Mouse (Mus musculus) layer of hippocampus, adult 9-10 months (tissue): ENCODE data around the gene Spata3.

Experiments
- DNase-seq: peaks from one replicate; pipeline ENCODE4 v3.0.0; 2022; ENCODE audit warnings: low spot score

The Spata3 gene

DNA sequence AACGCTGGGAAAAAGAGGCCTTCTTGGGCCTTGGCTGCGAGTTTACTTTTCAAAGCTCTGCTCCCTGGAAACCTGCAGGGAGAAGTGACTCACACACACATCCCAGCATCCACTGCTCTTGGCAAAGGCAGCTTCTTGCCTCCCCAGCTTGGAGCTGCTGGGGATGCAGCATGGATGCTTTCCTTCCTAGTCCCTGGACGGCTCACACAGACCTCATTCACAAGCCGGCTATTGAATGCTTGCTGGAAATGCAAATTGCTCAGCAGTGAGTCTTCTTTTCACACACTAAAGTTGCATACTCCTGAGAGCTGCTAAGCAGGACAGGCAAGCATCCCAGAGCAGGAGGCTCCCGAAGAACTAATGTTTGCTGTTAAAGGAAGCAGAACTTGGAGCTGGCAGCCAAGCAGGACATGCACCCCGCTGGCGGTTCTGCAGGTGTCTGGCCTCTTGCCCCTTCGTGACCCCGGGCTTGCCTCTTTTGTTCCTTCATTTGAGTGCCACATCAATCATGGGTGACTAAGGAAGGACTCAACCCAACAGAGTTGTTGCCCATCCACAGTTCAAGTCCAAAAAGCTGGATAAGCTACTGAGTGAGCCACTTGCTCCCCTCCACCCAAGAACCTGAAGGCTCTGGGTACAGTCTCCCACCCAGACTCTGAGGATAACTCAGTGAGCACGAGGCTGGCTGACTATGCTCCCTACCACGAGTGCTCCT is 15.8 kb downstream of the Spata3 start:
- DNase-seq: no peak

DNA sequence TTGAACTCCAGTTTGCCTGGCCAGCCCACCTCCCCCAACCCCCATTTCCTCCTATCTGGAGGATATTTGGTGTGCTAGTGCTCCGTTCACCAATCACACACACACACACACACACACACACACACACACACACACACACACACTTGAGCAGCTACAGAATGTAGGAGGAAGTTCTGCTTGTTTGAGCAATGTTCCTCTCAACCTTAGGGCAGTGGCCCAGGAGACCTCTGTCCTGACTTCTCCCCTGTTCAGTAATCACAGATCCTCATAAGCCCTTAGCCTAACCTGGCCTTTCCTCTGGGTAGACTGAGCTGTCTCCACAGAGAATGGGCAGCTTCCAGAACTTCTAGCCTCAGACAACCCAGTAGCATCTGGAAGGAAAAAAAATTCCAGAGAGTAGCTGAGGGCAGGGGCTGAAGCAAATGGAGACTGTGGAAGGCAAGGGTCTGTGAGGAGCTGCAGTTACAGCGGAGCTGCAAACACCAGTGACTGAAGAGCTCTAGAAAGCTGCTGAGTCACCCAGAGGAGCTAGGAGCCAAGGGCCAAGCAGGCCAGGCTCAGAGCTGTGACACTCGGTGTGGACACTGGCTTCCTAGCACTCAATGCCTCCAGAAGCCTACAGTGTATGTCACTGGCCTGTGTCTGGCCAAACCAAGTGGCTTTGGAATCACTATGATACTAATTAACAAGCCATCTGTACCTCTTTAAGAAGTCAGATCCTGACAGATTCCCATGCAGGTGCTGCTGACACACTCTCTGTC is 21.8 kb downstream of the Spata3 start:
- no peak for DNase-seq

- no peak for DNase-seq
Observed at GRCm38 (mm10) chr1:86040131-86040530, 23.5 kb downstream of the Spata3 start.

- no peak for DNase-seq
Observed at GRCm38 (mm10) chr1:86040817-86041216, 24.2 kb downstream of the Spata3 start.

DNA sequence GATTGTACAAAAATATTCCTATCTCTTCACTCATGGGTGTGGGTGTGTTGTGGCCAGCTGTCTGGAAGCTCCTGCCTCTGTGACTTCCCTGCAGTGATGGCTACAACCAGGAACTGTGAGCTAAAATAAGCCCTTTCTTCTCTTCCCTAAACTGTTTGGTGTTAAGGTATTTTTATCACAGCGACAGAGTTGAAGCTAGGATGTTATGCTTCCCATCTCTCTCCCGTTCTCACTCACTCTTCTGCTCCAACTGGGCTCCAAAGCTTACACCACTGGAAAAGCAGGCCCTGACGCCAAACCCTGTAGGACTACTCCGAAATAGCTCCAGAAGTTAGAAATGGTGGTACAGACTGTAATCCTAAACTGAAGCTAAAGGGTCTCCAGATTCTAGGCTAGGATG is 28.4 kb downstream of the Spata3 start:
- DNase-seq: no peak

DNA sequence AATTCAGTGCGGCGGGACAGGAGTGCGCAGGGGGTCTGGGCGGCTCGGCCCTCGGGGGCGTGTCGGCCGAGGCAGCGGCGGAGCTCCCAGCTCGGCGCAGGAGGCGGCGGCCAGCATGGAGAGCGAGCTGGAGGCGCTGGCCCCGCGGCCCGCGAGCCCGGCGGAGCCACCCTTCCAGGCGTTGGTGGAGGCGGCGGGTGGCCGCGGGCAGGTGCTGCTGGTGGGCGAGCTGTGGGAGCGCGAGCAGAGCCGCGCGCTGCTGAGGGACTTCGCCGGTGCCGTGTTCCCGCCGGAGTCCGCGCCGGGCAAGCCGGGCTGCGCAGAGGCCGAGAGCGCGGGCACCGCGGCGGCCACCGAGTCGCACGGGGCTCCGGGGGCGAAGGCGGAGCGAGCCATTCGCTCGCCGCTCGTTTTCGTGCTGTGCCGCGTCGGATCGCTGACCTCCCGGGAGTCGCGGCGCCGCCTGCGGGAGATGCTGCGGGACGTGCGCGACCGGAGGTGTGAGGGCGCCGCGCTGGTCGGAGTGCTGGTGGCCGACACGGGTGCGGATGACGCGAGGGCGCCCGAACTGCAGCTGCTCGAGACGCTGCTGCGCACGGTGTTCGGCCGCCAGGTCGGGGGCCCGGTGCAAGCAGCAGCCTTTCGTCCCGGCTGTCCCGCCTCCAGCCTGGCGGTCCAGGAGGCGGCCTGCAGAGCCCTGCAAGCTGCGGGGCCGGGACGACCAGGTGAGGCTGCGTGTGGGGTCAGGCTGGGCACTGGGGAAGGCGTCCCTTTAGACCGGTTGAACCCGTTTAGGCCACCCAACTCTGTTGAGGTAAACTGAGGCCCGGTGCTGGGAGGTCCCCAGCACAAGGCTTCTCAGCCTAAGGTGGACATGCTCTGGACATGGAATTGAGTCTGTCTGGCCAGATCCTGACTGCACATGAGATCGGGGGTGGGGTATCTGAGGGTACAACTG is 29.5 kb downstream of the Spata3 start, which contains the start of gene 2810459M11Rik:
2810459M11Rik (plus strand) TSS at position 16 of the 958 bp plus-strand sequence.
- DNase-seq: no peak

DNA sequence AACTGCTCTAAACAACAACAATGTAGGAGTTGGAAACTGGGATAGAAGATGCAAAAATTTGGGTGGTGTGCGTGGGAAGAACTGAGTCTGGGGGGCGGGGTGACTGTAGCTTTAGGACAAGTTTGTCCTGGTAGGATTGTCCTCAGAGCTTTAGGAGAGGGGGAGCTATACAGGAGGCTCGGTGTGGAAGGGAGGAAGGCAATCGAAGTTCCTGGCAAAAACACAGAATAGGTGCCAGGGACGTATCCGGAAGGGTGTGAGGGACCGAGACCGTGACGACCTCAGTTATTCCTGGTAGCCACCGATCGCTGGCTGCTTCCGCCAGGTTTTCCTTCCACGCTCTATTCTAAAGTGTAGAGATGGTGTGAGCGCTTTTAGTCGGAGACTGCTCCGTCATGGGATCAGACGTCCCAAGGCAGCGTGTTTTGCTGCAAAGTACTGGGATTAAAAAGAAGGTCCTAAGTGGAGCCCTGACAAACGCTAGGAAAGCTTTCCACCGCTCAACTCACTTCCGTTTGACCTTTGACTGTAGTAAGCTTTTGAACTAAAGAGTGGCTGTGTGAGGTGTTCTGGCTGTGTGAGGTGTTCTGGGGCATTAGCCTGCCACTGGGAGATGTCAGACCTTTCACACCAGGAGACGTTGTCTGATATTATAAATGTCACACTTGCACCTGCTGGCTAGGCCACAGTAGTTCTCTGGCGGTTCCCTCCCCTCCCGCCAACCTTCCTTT is 30.4 kb downstream of the Spata3 start:
- DNase-seq: no peak

- DNase-seq: no peak
Observed at GRCm38 (mm10) chr1:86048231-86048630, 31.6 kb downstream of the Spata3 start.

- no peak for DNase-seq
Observed at GRCm38 (mm10) chr1:86048744-86049143, 32.1 kb downstream of the Spata3 start.

DNA sequence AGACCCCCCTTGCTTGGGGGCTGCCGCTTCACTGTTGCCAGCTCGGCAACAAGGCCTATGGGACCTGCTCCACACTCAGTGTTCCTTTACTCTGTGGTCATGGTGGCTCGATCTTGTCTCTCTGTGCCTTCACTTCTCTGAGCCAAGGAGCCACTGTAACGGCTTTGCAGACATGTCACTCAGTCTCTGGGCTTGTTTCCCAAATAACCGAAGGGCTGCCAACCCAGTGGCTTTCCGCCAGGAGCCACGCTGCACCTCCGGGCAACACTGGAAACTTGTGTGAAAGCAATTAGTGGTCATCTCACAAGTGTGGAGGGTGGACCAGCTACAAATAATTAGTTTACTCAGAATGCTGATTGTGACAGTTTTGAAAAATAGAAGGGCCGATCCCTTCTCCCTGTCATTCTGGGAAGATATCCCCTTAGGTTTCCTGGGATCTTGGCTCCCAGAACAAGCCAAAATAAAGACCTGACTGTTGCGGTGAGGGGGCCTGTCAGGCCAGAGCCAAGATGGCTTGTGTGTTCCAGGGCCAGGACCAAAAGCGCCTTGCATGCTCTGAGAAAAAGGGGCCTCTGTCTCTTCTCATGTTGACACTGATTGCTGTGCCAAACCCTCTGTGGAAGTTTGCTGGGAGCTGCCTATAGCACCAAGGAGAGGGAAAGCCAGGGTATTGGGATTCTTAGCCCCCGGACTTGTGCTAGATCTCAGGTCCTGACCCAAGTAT is 36.7 kb downstream of the Spata3 start:
- peak; percentile 49 for DNase-seq

DNA sequence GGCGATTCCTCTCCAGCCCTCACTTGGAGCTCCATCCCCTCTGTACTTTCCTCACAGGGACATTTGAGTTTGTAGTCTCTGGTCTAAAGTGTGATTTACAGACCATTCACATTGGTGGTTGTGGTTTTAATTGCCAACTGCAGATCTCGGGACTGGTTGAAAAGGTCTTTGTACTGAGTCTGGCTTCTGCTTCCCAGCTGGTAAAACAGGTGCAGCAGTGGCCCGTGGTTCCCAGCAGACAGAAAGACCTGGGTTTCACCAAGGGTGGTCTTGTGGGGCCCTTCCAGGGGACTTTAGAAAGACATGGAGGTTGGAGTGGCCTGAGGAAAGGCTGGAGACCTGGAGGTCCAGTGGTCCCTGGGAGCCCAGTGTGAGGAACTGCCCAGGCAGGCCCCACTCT is 38.3 kb downstream of the Spata3 start:
- no peak for DNase-seq

GRCm38 (mm10) chr1:86056284-86056683 is 39.7 kb downstream of the Spata3 start:
- no peak for DNase-seq

- DNase-seq: peak; percentile 89
Observed at GRCm38 (mm10) chr1:86058856-86059769, 42.5 kb downstream of the Spata3 start.

DNA sequence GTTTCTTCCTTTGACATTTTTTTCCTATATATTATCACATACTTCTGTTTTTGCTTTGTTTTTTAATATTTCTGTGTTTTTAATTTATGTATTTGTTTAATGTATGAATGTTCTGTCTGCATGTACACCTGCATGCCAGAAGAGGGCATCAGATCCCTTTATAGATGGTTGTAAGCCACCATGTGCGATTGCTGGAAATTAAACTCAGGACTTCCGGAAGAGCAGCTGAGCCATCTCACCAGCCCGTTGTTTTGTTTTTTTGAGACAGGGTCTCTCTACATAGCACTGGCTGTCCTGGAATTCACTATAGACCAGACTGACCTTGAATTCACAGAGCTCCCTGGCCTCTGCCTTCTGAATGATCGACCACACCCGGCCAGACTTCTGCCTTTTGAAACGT is 45.9 kb downstream of the Spata3 start:
- DNase-seq: no peak

- DNase-seq: peak; percentile 74
Observed at GRCm38 (mm10) chr1:86064271-86064991, 47.8 kb downstream of the Spata3 start, which contains the start of gene Psmd1. Psmd1 (plus strand) TSS chr1:86064387.

DNA sequence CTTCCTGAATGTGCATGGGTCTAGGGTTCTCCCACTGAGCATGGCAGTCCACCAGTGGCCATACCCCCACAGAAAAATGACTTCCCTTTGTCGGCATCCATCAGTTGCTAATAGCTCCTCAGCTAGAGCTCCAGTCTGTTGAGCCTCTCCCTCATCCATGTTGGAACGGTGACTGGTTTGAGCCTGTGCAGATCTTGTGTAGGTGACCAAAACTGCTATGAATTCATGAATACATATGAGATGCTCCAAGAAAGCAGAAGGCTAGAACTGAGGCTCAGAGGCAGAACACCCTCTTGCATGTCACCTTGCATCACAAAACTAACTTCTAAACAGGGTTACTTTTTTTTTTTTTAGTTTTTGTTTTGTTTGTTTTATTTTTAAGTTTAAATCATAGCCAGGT is 59.9 kb downstream of the Spata3 start:
- DNase-seq: no peak
